Mouse (Mus musculus) embryonic fibroblast, embryonic 13.5 days (primary cell): ENCODE measurements around the gene Rpusd1.

Source experiments
- CTCF ChIP-seq: IDR thresholded peaks from 2 replicates; pipeline ENCODE4 v1.5.1; 2011; ENCODE audit warnings: mild to moderate bottlenecking, control low read depth, low read length, moderate library complexity, borderline replicate concordance; ENCODE audit not compliant: insufficient read depth
- POLR2A ChIP-seq: IDR thresholded peaks from 2 replicates; pipeline ENCODE4 v1.6.1; 2011; ENCODE audit warnings: low read depth, mild to moderate bottlenecking, control low read depth, low read length, moderate library complexity

- TF ChIP-seq CTCF, result no peak
- TF ChIP-seq POLR2A, result no peak
These were observed 470 bp downstream of the Rpusd1 start for GRCm38 (mm10) chr17:25728009-25728270.
